Mouse (Mus musculus): ENCODE measurements around the gene Adprh. TPM values are rescaled to one million over a fixed set of nuclear protein-coding genes. Genes with fewer than 3 reads are reported as not detected.

Adprh gene
- polyA plus RNA-seq, 1 experiment from 2014 or later, result 136 TPM

GRCm38 (mm10) chr16:38434295-38434795 is 18.2 kb downstream of the Adprh start:
- H3K9ac ChIP-seq, result no peak overlapping the region
- H3K4me3 ChIP-seq (replicated peaks; ENCODE audit: low read length), result no peak overlapping the region
- WGBS, result 81% methylated on average over 4 of the region's 4 CpGs
- ATAC-seq (ENCODE audit: low FRiP score) (no peak), DNase-seq (ENCODE audit: low spot score) (no peak)
- no peaks in the 10 kb centered on the region for H3K27me3 ChIP-seq (ENCODE audit: control insufficient read depth, insufficient read depth, low read length)
- H3K9me3 ChIP-seq (ENCODE audit: control insufficient read depth, low read length), result no peaks in the 10 kb centered on the region
- H3K27ac ChIP-seq, result no peak overlapping the region
- no peak overlapping the region for H3K4me2 ChIP-seq (replicated peaks)
- H3K4me1 ChIP-seq (replicated peaks; ENCODE audit: control insufficient read depth, insufficient read depth, low read length), result no peaks in the 10 kb centered on the region
- no peaks in the 10 kb centered on the region for H3K36me3 ChIP-seq (replicated peaks; ENCODE audit: control insufficient read depth, insufficient read depth)

- no peak overlapping the region for H3K27ac ChIP-seq
- H3K36me3 ChIP-seq (replicated peaks; ENCODE audit: control insufficient read depth, insufficient read depth), result no peaks in the 10 kb centered on the region
- DNase-seq (ENCODE audit: low spot score) (no peak), ATAC-seq (ENCODE audit: low FRiP score) (no peak)
- no peaks in the 10 kb centered on the region for H3K4me1 ChIP-seq (replicated peaks; ENCODE audit: control insufficient read depth, insufficient read depth, low read length)
- no peak overlapping the region for H3K9ac ChIP-seq
- H3K4me2 ChIP-seq (replicated peaks), result no peak overlapping the region
- H3K27me3 ChIP-seq (ENCODE audit: control insufficient read depth, insufficient read depth, low read length), result no peaks in the 10 kb centered on the region
- WGBS, result 86% methylated on average over 8 of the region's 8 CpGs
- H3K4me3 ChIP-seq (replicated peaks; ENCODE audit: low read length), result no peak overlapping the region
- no peaks in the 10 kb centered on the region for H3K9me3 ChIP-seq (ENCODE audit: control insufficient read depth, low read length)
These were observed 19.0 kb downstream of the Adprh start for GRCm38 (mm10) chr16:38433514-38433913.

GRCm38 (mm10) chr16:38432498-38433425 is 19.7 kb downstream of the Adprh start, which contains the start of gene Pla1a:
Gene Pla1a (minus strand): TSS chr16:38433145.
- H3K27me3 ChIP-seq (ENCODE audit: control insufficient read depth, insufficient read depth, low read length), result no peaks in the 10 kb centered on the region
- H3K4me3 ChIP-seq (replicated peaks; ENCODE audit: low read length), result no peak within 1 kb of the TSS
- ATAC-seq (ENCODE audit: low FRiP score) (no peak), DNase-seq (ENCODE audit: low spot score) (no peak)
- H3K27ac ChIP-seq, result no peak within 1 kb of the TSS
- H3K9ac ChIP-seq, result no peak within 1 kb of the TSS
- WGBS, result 80% methylated on average over 11 of the region's 11 CpGs
- H3K9me3 ChIP-seq (ENCODE audit: control insufficient read depth, low read length), result no peaks in the 10 kb centered on the region
- H3K36me3 ChIP-seq (replicated peaks; ENCODE audit: control insufficient read depth, insufficient read depth), result no peaks in the 10 kb centered on the region
- H3K4me1 ChIP-seq (replicated peaks; ENCODE audit: control insufficient read depth, insufficient read depth, low read length), result no peaks in the 10 kb centered on the region
- no peak within 1 kb of the TSS for H3K4me2 ChIP-seq (replicated peaks)

- no peak overlapping the region for H3K27ac ChIP-seq
- H3K27me3 ChIP-seq (ENCODE audit: control insufficient read depth, insufficient read depth, low read length), result no peaks in the 10 kb centered on the region
- H3K4me3 ChIP-seq (replicated peaks; ENCODE audit: low read length), result no peak overlapping the region
- H3K4me1 ChIP-seq (replicated peaks; ENCODE audit: control insufficient read depth, insufficient read depth, low read length), result no peaks in the 10 kb centered on the region
- DNase-seq (ENCODE audit: low spot score) (no peak), ATAC-seq (ENCODE audit: low FRiP score) (no peak)
- no peak overlapping the region for H3K9ac ChIP-seq
- H3K4me2 ChIP-seq (replicated peaks), result no peak overlapping the region
- H3K9me3 ChIP-seq (ENCODE audit: control insufficient read depth, low read length), result no peaks in the 10 kb centered on the region
- H3K36me3 ChIP-seq (replicated peaks; ENCODE audit: control insufficient read depth, insufficient read depth), result no peaks in the 10 kb centered on the region
- 50% methylated on average over 13 of the region's 13 CpGs for WGBS
These were observed 20.9 kb downstream of the Adprh start for GRCm38 (mm10) chr16:38431446-38432185.

GRCm38 (mm10) chr16:38425799-38426198 is 26.7 kb downstream of the Adprh start:
- DNase-seq (ENCODE audit: low spot score) (no peak), ATAC-seq (ENCODE audit: low FRiP score) (no peak)
- no peaks in the 10 kb centered on the region for H3K9me3 ChIP-seq (ENCODE audit: control insufficient read depth, low read length)
- H3K4me2 ChIP-seq (replicated peaks), result no peak overlapping the region
- 96% methylated on average over 1 of the region's 1 CpGs for WGBS
- H3K4me3 ChIP-seq (replicated peaks; ENCODE audit: low read length), result no peak overlapping the region
- H3K27me3 ChIP-seq (ENCODE audit: control insufficient read depth, insufficient read depth, low read length), result no peaks in the 10 kb centered on the region
- H3K27ac ChIP-seq, result no peak overlapping the region
- H3K36me3 ChIP-seq (replicated peaks; ENCODE audit: control insufficient read depth, insufficient read depth), result no peaks in the 10 kb centered on the region
- H3K9ac ChIP-seq, result no peak overlapping the region
- H3K4me1 ChIP-seq (replicated peaks; ENCODE audit: control insufficient read depth, insufficient read depth, low read length), result no peaks in the 10 kb centered on the region

GRCm38 (mm10) chr16:38425374-38425773 is 27.1 kb downstream of the Adprh start:
- H3K9ac ChIP-seq, result no peak overlapping the region
- no peak overlapping the region for H3K4me2 ChIP-seq (replicated peaks)
- no peak overlapping the region for H3K27ac ChIP-seq
- WGBS, result 86% methylated on average over 2 of the region's 2 CpGs
- no peaks in the 10 kb centered on the region for H3K27me3 ChIP-seq (ENCODE audit: control insufficient read depth, insufficient read depth, low read length)
- no peak for DNase-seq (ENCODE audit: low spot score)
- H3K4me3 ChIP-seq (replicated peaks; ENCODE audit: low read length), result no peak overlapping the region
- H3K36me3 ChIP-seq (replicated peaks; ENCODE audit: control insufficient read depth, insufficient read depth), result no peaks in the 10 kb centered on the region
- no peaks in the 10 kb centered on the region for H3K4me1 ChIP-seq (replicated peaks; ENCODE audit: control insufficient read depth, insufficient read depth, low read length)
- no peak for ATAC-seq (ENCODE audit: low FRiP score)
- H3K9me3 ChIP-seq (ENCODE audit: control insufficient read depth, low read length), result no peaks in the 10 kb centered on the region

- H3K9ac ChIP-seq, result no peak overlapping the region
- no peaks in the 10 kb centered on the region for H3K36me3 ChIP-seq (replicated peaks; ENCODE audit: control insufficient read depth, insufficient read depth)
- no peak overlapping the region for H3K4me2 ChIP-seq (replicated peaks)
- DNase-seq (ENCODE audit: low spot score) (no peak), ATAC-seq (ENCODE audit: low FRiP score) (no peak)
- H3K9me3 ChIP-seq (ENCODE audit: control insufficient read depth, low read length), result no peaks in the 10 kb centered on the region
- no peak overlapping the region for H3K4me3 ChIP-seq (replicated peaks; ENCODE audit: low read length)
- no peaks in the 10 kb centered on the region for H3K4me1 ChIP-seq (replicated peaks; ENCODE audit: control insufficient read depth, insufficient read depth, low read length)
- no peak overlapping the region for H3K27ac ChIP-seq
- 91% methylated on average over 7 of the region's 7 CpGs for WGBS
- no peaks in the 10 kb centered on the region for H3K27me3 ChIP-seq (ENCODE audit: control insufficient read depth, insufficient read depth, low read length)
These were observed 37.5 kb downstream of the Adprh start for GRCm38 (mm10) chr16:38414953-38415352.

GRCm38 (mm10) chr16:38408416-38408815 is 44.1 kb downstream of the Adprh start:
- DNase-seq (ENCODE audit: low spot score) (no peak), ATAC-seq (ENCODE audit: low FRiP score) (no peak)
- Histone ChIP-seq H3K9me3 (ENCODE audit: control insufficient read depth, low read length) (no peaks in the 10 kb centered on the region), H3K9ac (no peak overlapping the region), H3K4me1 (replicated peaks; ENCODE audit: control insufficient read depth, insufficient read depth, low read length) (no peaks in the 10 kb centered on the region), H3K27me3 (ENCODE audit: control insufficient read depth, insufficient read depth, low read length) (no peaks in the 10 kb centered on the region), H3K4me2 (replicated peaks) (no peak overlapping the region), H3K27ac (no peak overlapping the region), H3K36me3 (replicated peaks; ENCODE audit: control insufficient read depth, insufficient read depth) (no peaks in the 10 kb centered on the region), H3K4me3 (replicated peaks; ENCODE audit: low read length) (no peak overlapping the region)
- 85% methylated on average over 8 of the region's 8 CpGs for WGBS

- Histone ChIP-seq H3K27ac (no peak overlapping the region), H3K27me3 (ENCODE audit: control insufficient read depth, insufficient read depth, low read length) (no peaks in the 10 kb centered on the region), H3K4me1 (replicated peaks; ENCODE audit: control insufficient read depth, insufficient read depth, low read length) (no peaks in the 10 kb centered on the region), H3K9ac (no peak overlapping the region), H3K9me3 (ENCODE audit: control insufficient read depth, low read length) (no peaks in the 10 kb centered on the region), H3K4me2 (replicated peaks) (no peak overlapping the region), H3K4me3 (replicated peaks; ENCODE audit: low read length) (no peak overlapping the region), H3K36me3 (replicated peaks; ENCODE audit: control insufficient read depth, insufficient read depth) (no peaks in the 10 kb centered on the region)
- no peak for ATAC-seq (ENCODE audit: low FRiP score)
- WGBS, result 38% methylated on average over 5 of the region's 5 CpGs
- no peak for DNase-seq (ENCODE audit: low spot score)
These were observed 44.9 kb downstream of the Adprh start for GRCm38 (mm10) chr16:38407584-38407983.
